Mouse (Mus musculus): ENCODE measurements around the gene Nckipsd. TPM values are rescaled to one million over a fixed set of nuclear protein-coding genes. Genes with fewer than 3 reads are reported as not detected.

Gene Nckipsd
- 10 to 100 TPM in 1 of 2 experiments, 1 to 10 TPM in 1; 8.0 to 11.6 TPM for total RNA-seq (2023)

GRCm38 (mm10) chr9:108808163-108808665 is at the start of gene Nckipsd:
TSS of gene Nckipsd (plus strand) at chr9:108808368.

GRCm38 (mm10) chr9:108783548-108784463 is 24.4 kb upstream of the Nckipsd start, which contains the start of gene Ip6k2:
TSS of gene Ip6k2 (plus strand) at chr9:108783796.

GRCm38 (mm10) chr9:108825820-108826699 is 17.9 kb downstream of the Nckipsd start, which contains the start of gene Celsr3:
TSS of gene Celsr3 (plus strand) at chr9:108826320.

GRCm38 (mm10) chr9:108852976-108853375 is 44.8 kb downstream of the Nckipsd start, which contains the start of gene Slc26a6:
TSS of gene Slc26a6 (plus strand) at chr9:108853283.

Other genes with a start within 250 kb of the Nckipsd start
- gene Impdh2, start 248.1 kb upstream of the Nckipsd start, total RNA-seq (2023) = 10 to 100 TPM; 80.5 to 82.7 TPM
- 10 to 100 TPM; 16.4 to 23.6 TPM for gene Ndufaf3, start 240.9 kb upstream of the Nckipsd start, total RNA-seq (2023)
- gene Dalrd3, start 238.5 kb upstream of the Nckipsd start, total RNA-seq (2023) = 10 to 100 TPM; 22.1 to 24.5 TPM
- gene Wdr6, start 229.6 kb upstream of the Nckipsd start, total RNA-seq (2023) = 1 to 10 TPM; 5.1 to 5.3 TPM
- gene P4htm, start 210.7 kb upstream of the Nckipsd start, total RNA-seq (2023) = under 1 TPM; 0.31 to 0.73 TPM
- 100 to 1,000 TPM; 103 to 104 TPM for gene Arih2, start 159.0 kb upstream of the Nckipsd start, total RNA-seq (2023)
- 10 to 100 TPM; 24.0 to 25.3 TPM for gene Slc25a20, start 146.3 kb upstream of the Nckipsd start, total RNA-seq (2023)
- 10 to 100 TPM; 12.7 to 16.7 TPM for gene Prkar2a, start 119.1 kb upstream of the Nckipsd start, total RNA-seq (2023)
- 10 to 100 TPM; 37.4 to 37.5 TPM for gene Ip6k2, start 24.6 kb upstream of the Nckipsd start, total RNA-seq (2023)
- 10 to 100 TPM; 62.0 to 66.3 TPM for gene Celsr3, start 18.0 kb downstream of the Nckipsd start, total RNA-seq (2023)
- 10 to 100 TPM in 1 of 2 experiments, 1 to 10 TPM in 1; 7.8 to 10.0 TPM for gene Slc26a6, start 44.9 kb downstream of the Nckipsd start, total RNA-seq (2023)
- not detected for gene Tmem89, start 106.3 kb downstream of the Nckipsd start, total RNA-seq (2023)
- 100 to 1,000 TPM; 138 to 154 TPM for gene Uqcrc1, start 128.3 kb downstream of the Nckipsd start, total RNA-seq (2023)
- 1 to 10 TPM; 1.4 to 2.2 TPM for gene Col7a1, start 145.2 kb downstream of the Nckipsd start, total RNA-seq (2023)
- under 1 TPM in 1 of 2 experiments, not detected in 1; 0.33 TPM for gene Ucn2, start 177.6 kb downstream of the Nckipsd start, total RNA-seq (2023)
- 100 to 1,000 TPM; 145 to 160 TPM for gene Pfkfb4, start 183.4 kb downstream of the Nckipsd start, total RNA-seq (2023)
- 100 to 1,000 TPM; 198 to 256 TPM for gene Shisa5, start 230.2 kb downstream of the Nckipsd start, total RNA-seq (2023)